Mouse (Mus musculus) ES-E14 (cell line): ENCODE measurements around the gene Samd14. TPM values are rescaled to one million over a fixed set of nuclear protein-coding genes. Genes with fewer than 3 reads are reported as not detected.

ENCODE experiments used
- DNase-seq: peaks from one replicate; pipeline ENCODE4 v3.0.0-alpha.2; 2013; ENCODE audit warnings: low read depth, low spot score
- H3K27ac ChIP-seq: 2 replicates; pipeline ENCODE4 v1.5.1; 2012; ENCODE audit warnings: low read depth, mild to moderate bottlenecking, low read length, moderate library complexity, mixed read lengths; ENCODE audit not compliant: poor library complexity, insufficient read depth, severe bottlenecking
- H3K36me3 ChIP-seq: 2 replicates; pipeline ENCODE4 v1.6.1; 2012; ENCODE audit warnings: mild to moderate bottlenecking, low read length, moderate library complexity, mixed read lengths; ENCODE audit not compliant: control insufficient read depth, poor library complexity, insufficient read depth, severe bottlenecking
- H3K4me1 ChIP-seq, 2 experiments: fragments of 150-350 bp in 1 of 2; sonication (generic) in 1 of 2; 2 replicates each; pipeline ENCODE4 v1.6.1; 2012; ENCODE audit warnings: low read length in 2 of 2, mild to moderate bottlenecking in 1 of 2, mixed read lengths in 1 of 2; ENCODE audit not compliant: control insufficient read depth in 2 of 2, insufficient read depth in 2 of 2, poor library complexity in 1 of 2
- H3K4me3 ChIP-seq, 2 experiments: fragments of 150-350 bp in 1 of 2; sonication (generic) in 1 of 2; 2 replicates each; pipeline ENCODE4 v1.5.1; 2012; ENCODE audit warnings: low read length in 2 of 2, low read depth in 1 of 2, mild to moderate bottlenecking in 1 of 2, mixed read lengths in 1 of 2; ENCODE audit not compliant: insufficient read depth in 1 of 2, poor library complexity in 1 of 2, severe bottlenecking in 1 of 2
- H3K9ac ChIP-seq: 2 replicates; pipeline ENCODE4 v1.6.1; 2012; ENCODE audit warnings: low read depth, mild to moderate bottlenecking, low read length, mixed read lengths; ENCODE audit not compliant: poor library complexity, insufficient read depth, severe bottlenecking
- H3K9me3 ChIP-seq: fragments of 150-350 bp; sonication (generic); 2 replicates; pipeline ENCODE4 v1.6.1; 2012; ENCODE audit warnings: low read depth, mild to moderate bottlenecking, low read length; ENCODE audit not compliant: control insufficient read depth, insufficient read depth
- CHD2 ChIP-seq: IDR thresholded peaks from 2 replicates; pipeline ENCODE4 v1.6.1; 2014; ENCODE audit warnings: mild to moderate bottlenecking, low read depth, low read length, inconsistent platforms
- HCFC1 ChIP-seq: IDR thresholded peaks from 2 replicates; pipeline ENCODE4 v1.6.1; 2012; ENCODE audit warnings: low read length, inconsistent platforms, borderline replicate concordance; ENCODE audit not compliant: insufficient read depth
- MAFK ChIP-seq: IDR thresholded peaks from 2 replicates; pipeline ENCODE4 v1.6.1; 2014; ENCODE audit warnings: mild to moderate bottlenecking, low read depth, low read length, inconsistent platforms; ENCODE audit not compliant: insufficient read depth
- ZC3H11A ChIP-seq: IDR thresholded peaks from 2 replicates; pipeline ENCODE4 v1.6.1; 2012; ENCODE audit warnings: low read depth, mild to moderate bottlenecking, inconsistent platforms, low read length, borderline replicate concordance
- ZNF384 ChIP-seq: IDR thresholded peaks from 2 replicates; pipeline ENCODE4 v1.6.1; 2012; ENCODE audit warnings: low read depth, low read length, inconsistent platforms
- in situ Hi-C, 2 experiments: fragments of 600-800 bp; cut with MboI; formaldehyde crosslinking; loops; one replicate each; pipeline ENCODE4 v1.15.1; 2025; ENCODE audit warnings: low sequenced_read_pairs in 2 of 2, inconsistent platforms in 1 of 2; ENCODE audit not compliant: unreplicated experiment in 2 of 2
- total RNA-seq: library from RNA; depleted of rRNA; stranded (reverse); fragments of 300-350 nt; gene quantifications from 2 replicates; pipeline ENCODE4 v1.2.3, GENCODE M21; 2012

The Samd14 gene
- total RNA-seq, 1 experiment: 0.89 TPM

- in situ Hi-C loops: no loop called here
- no peak overlapping the region for H3K9ac ChIP-seq
- no peaks in the 10 kb centered on the region for H3K36me3 ChIP-seq
- DNase-seq: no peak
- H3K4me1 ChIP-seq: peaks cover 0 to 2% of the 10 kb centered on the region in 2 experiments; a peak in 1 of 4 replicates
- H3K27ac ChIP-seq: no peak overlapping the region
- H3K4me3 ChIP-seq: peak overlapping the region in 1 of 2 experiments; percentile 36; a peak in 1 of 4 replicates
- no peaks in the 10 kb centered on the region for H3K9me3 ChIP-seq
- TF ChIP-seq ZC3H11A (no peak), ZNF384 (no peak), MAFK (no peak), CHD2 (no peak), HCFC1 (no peak)
These were observed 30.1 kb upstream of the Samd14 start for GRCm38 (mm10) chr11:94979462-94980179.

GRCm38 (mm10) chr11:94985140-94985539 is 24.5 kb upstream of the Samd14 start:
- H3K36me3 ChIP-seq: no peaks in the 10 kb centered on the region
- H3K9ac ChIP-seq: no peak overlapping the region
- no peaks in the 10 kb centered on the region for H3K9me3 ChIP-seq
- peaks cover 3 to 25% of the 10 kb centered on the region in 2 experiments; a peak in 3 of 4 replicates for H3K4me1 ChIP-seq
- H3K27ac ChIP-seq: no peak overlapping the region
- no peak for DNase-seq
- TF ChIP-seq ZNF384 (no peak), HCFC1 (no peak), MAFK (no peak), ZC3H11A (no peak), CHD2 (no peak)
- in situ Hi-C loops: no loop called here
- no peak overlapping the region for H3K4me3 ChIP-seq

DNA sequence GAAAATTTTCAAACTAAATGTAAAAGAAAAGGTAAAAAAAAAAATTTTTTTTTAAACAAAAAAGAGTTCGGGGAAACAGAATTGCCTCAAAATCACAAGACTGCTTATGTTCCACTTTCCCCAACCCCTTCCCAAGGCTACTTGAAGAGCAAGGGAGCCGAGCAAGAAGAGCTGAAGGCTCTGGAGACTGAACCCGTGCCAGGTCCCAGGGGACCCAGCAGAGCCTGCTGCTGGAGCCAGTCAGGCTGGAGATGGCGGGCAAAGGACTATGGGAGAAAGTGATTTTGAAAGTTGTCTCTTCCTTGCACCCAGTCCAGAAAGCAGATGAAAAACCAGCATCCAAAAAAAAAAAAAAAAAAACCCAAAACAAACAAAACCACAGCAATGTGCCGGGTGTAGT is 23.9 kb upstream of the Samd14 start:
- Histone ChIP-seq H3K9ac (no peak overlapping the region), H3K9me3 (no peaks in the 10 kb centered on the region), H3K4me1 (peaks cover 3 to 25% of the 10 kb centered on the region in 2 experiments; a peak in 3 of 4 replicates), H3K27ac (no peak overlapping the region), H3K4me3 (no peak overlapping the region), H3K36me3 (no peaks in the 10 kb centered on the region)
- in situ Hi-C loops: no loop called here
- TF ChIP-seq ZC3H11A (no peak), ZNF384 (no peak), HCFC1 (no peak), CHD2 (no peak), MAFK (no peak)
- DNase-seq: no peak

- in situ Hi-C loops: no loop called here
- no peak for TF ChIP-seq HCFC1
- TF ChIP-seq ZNF384: no peak
- TF ChIP-seq MAFK: no peak
- TF ChIP-seq ZC3H11A: no peak
- TF ChIP-seq CHD2: no peak
- H3K36me3 ChIP-seq: no peaks in the 10 kb centered on the region
- H3K9me3 ChIP-seq: no peaks in the 10 kb centered on the region
- peaks cover 3 to 25% of the 10 kb centered on the region in 2 experiments; a peak in 3 of 4 replicates for H3K4me1 ChIP-seq
- no peak overlapping the region for H3K4me3 ChIP-seq
- no peak for DNase-seq
- H3K9ac ChIP-seq: no peak overlapping the region
- no peak overlapping the region; the same call in 1 of the 2 replicates for H3K27ac ChIP-seq
These were observed 23.2 kb upstream of the Samd14 start for GRCm38 (mm10) chr11:94986435-94986834.
